In the genomic region with DNA sequence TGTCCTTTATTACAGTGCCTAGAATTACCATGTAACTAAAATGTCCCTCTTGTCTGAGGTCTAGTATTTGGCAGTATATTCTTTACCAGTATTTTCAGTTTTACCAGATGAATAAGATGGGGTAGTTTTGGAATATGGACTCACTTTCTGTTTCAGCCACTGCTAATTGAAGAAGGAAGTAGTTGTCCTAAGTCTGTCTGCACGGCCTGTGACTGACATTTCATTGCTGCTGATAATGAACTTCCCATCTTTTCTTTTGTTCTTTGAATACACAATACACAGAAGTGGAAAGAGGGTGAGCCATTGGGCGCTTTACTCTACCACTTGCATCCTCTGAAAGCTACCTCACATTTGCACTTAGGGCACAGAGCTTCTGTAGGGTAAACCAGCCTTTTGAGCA, we compare ENCODE assay signal across 26 mouse cellular contexts. TPM values are rescaled to one million over a fixed set of nuclear protein-coding genes. Genes with fewer than 3 reads are reported as not detected.
DNase-seq lines count a peak whose midpoint lies in the region; ATAC-seq and TF ChIP-seq lines count a peak whose summit lies in the region.
"Had no signal": no experiment of that assay in that cellular context is flagged by ENCODE, and none has a peak within 500 bp of the region (broad histone marks: within the 10 kb centered on the region; RNA-seq: fewer than 3 reads in every experiment).

No protein-coding gene starts in this region.

- no peaks in the 10 kb centered on the region for H3K79me2 ChIP-seq in heart, adult 2 months (replicated peaks; ENCODE audit: control insufficient read depth, insufficient read depth, low read length)

- intact Hi-C loops in heart, adult 2 months (cut with DNase I) = loop anchor here (2.0 kb wide), 1 partner anchor 19 kb away; no protein-coding TSS in a partner anchor

- no peak overlapping the region for H3K4me2 ChIP-seq in heart, embryonic 11.5 days
- H3K4me2 ChIP-seq in heart, embryonic 14.5 days (ENCODE audit: low read length) = no peak overlapping the region
- H3K4me2 ChIP-seq in heart, postnatal 0 days (ENCODE audit: low read depth, low read length) = no peak overlapping the region
- H3K4me2 ChIP-seq: embryonic facial prominence, embryonic 12.5 days; embryonic facial prominence, embryonic 15.5 days; hindbrain, embryonic 14.5 days had no signal

- no peaks in the 10 kb centered on the region for H3K9me3 ChIP-seq in heart, embryonic 11.5 days (replicated peaks; ENCODE audit: control insufficient read depth, low read length)
- no peaks in the 10 kb centered on the region for H3K9me3 ChIP-seq in heart, embryonic 14.5 days (ENCODE audit: control insufficient read depth, low read length)
- no peaks in the 10 kb centered on the region for H3K9me3 ChIP-seq in heart, postnatal 0 days (replicated peaks; ENCODE audit: control insufficient read depth, low read length)
- H3K9me3 ChIP-seq: embryonic facial prominence, embryonic 12.5 days; embryonic facial prominence, embryonic 15.5 days had no signal

- H3K27me3 ChIP-seq in heart, embryonic 11.5 days (ENCODE audit: control insufficient read depth, insufficient read depth, low read length) = no peaks in the 10 kb centered on the region
- no peaks in the 10 kb centered on the region for H3K27me3 ChIP-seq in heart, adult 2 months (ENCODE audit: control insufficient read depth, insufficient read depth, low read length)
- no peaks in the 10 kb centered on the region for H3K27me3 ChIP-seq in heart, embryonic 14.5 days (ENCODE audit: control insufficient read depth, insufficient read depth, low read length)
- no peaks in the 10 kb centered on the region for H3K27me3 ChIP-seq in heart, postnatal 0 days (ENCODE audit: control insufficient read depth, insufficient read depth, low read length)
- H3K27me3 ChIP-seq: embryonic facial prominence, embryonic 12.5 days; embryonic facial prominence, embryonic 15.5 days had no signal

- no peak for TF ChIP-seq CTCF in heart, adult 2 months (IDR thresholded peaks at IDR 0.05)
- no peak for TF ChIP-seq CTCF in heart, postnatal 0 days (IDR thresholded peaks at IDR 0.05; ENCODE audit: low read depth)

- DNase-seq in heart, adult 2 months = no peak
- no peak for DNase-seq in heart, adult 8-10 months (ENCODE audit: low spot score)
- no peak for DNase-seq in heart, postnatal 0 days (ENCODE audit: low spot score)
- DNase-seq in heart, adult 11 months = no peak
- DNase-seq: adrenal gland, adult 2 months; adrenal gland, postnatal 14 days; cerebellum, adult 11 months; cerebellum, adult 2 months; cerebellum, adult 9-11 months; cerebellum, postnatal 25 days; forebrain, postnatal 0 days; gastrocnemius, adult 2 months; gastrocnemius, postnatal 14 days; heart, adult 18-20 months; heart, postnatal 4 days; kidney, adult 18-20 months; kidney, adult 9 months had no signal

- WGBS in heart, embryonic 11.5 days (ENCODE audit: insufficient replicate concordance) = 70% methylated on average over 2 of the region's 2 CpGs
- 45% methylated on average over 2 of the region's 2 CpGs for WGBS in heart, adult 2 months
- WGBS in heart, embryonic 14.5 days = 60% methylated on average over 2 of the region's 2 CpGs
- WGBS in heart, postnatal 0 days = 65% methylated on average over 2 of the region's 2 CpGs

- no peak for TF ChIP-seq POLR2A in heart, adult 2 months (IDR thresholded peaks at IDR 0.05; ENCODE audit: insufficient read depth, low read depth, low read length)

- no peak for TF ChIP-seq EP300 in heart, adult 2 months (IDR thresholded peaks at IDR 0.05; ENCODE audit: insufficient read depth, low read depth, low read length)
- no peak for TF ChIP-seq EP300 in heart, postnatal 0 days (IDR thresholded peaks at IDR 0.05; ENCODE audit: low read depth)

- no peak overlapping the region for H3K4me3 ChIP-seq in heart, embryonic 11.5 days (ENCODE audit: low read depth, low read length)
- H3K4me3 ChIP-seq in heart, adult 2 months = no peak overlapping the region
- no peak overlapping the region for H3K4me3 ChIP-seq in heart, embryonic 14.5 days (ENCODE audit: control insufficient read depth in 1 of 2, insufficient read depth in 1 of 2, low read depth in 1 of 2, low read length in 2 of 2)
- H3K4me3 ChIP-seq in heart, postnatal 0 days (ENCODE audit: low read depth, low read length) = no peak overlapping the region
- H3K4me3 ChIP-seq: embryonic facial prominence, embryonic 12.5 days; embryonic facial prominence, embryonic 15.5 days; gastrocnemius, adult 2 months had no signal

- ATAC-seq in heart, embryonic 11.5 days (replicated peaks; ENCODE audit: insufficient number of reproducible peaks, low FRiP score, low TSS enrichment) = no peak
- no peak for ATAC-seq in heart, embryonic 14.5 days (ENCODE audit: insufficient number of reproducible peaks, insufficient read depth, low FRiP score, low read depth)
- no peak for ATAC-seq in heart, postnatal 0 days (ENCODE audit: insufficient read depth, low read depth)
- ATAC-seq: forebrain, embryonic 14.5 days; forebrain, postnatal 0 days; hindbrain, postnatal 0 days; inflammation-experienced regulatory T-cells, adult 6 months; intestine, embryonic 16.5 days had no signal

- no peak overlapping the region for H3K9ac ChIP-seq in heart, embryonic 11.5 days (ENCODE audit: low read depth, low read length)
- no peak overlapping the region for H3K9ac ChIP-seq in heart, adult 2 months (ENCODE audit: low read depth, low read length)
- H3K9ac ChIP-seq in heart, embryonic 14.5 days (ENCODE audit: low read length) = no peak overlapping the region
- H3K9ac ChIP-seq in heart, postnatal 0 days (replicated peaks; ENCODE audit: low read depth, low read length) = no peak overlapping the region
- H3K9ac ChIP-seq: embryonic facial prominence, embryonic 12.5 days; embryonic facial prominence, embryonic 15.5 days; forebrain, postnatal 0 days; hindbrain, embryonic 14.5 days had no signal

- H3K4me1 ChIP-seq in heart, embryonic 11.5 days (ENCODE audit: control insufficient read depth, insufficient read depth, low read length) = peaks cover 11% of the 10 kb centered on the region
- H3K4me1 ChIP-seq in heart, adult 2 months (ENCODE audit: control insufficient read depth, insufficient read depth, low read length) = peaks cover 5% of the 10 kb centered on the region
- H3K4me1 ChIP-seq in heart, embryonic 14.5 days (ENCODE audit: control insufficient read depth in 2 of 2, insufficient read depth in 2 of 2, low read length in 2 of 2) = peaks cover 16 to 42% of the 10 kb centered on the region in 2 experiments
- H3K4me1 ChIP-seq in heart, postnatal 0 days (ENCODE audit: control insufficient read depth, insufficient read depth) = peaks cover 34% of the 10 kb centered on the region
- H3K4me1 ChIP-seq: embryonic facial prominence, embryonic 12.5 days; embryonic facial prominence, embryonic 15.5 days had no signal

- peak overlapping the region; percentile 90; the same call in 1 of the 2 replicates for H3K27ac ChIP-seq in heart, embryonic 11.5 days (ENCODE audit: low read depth, low read length)
- no peak overlapping the region for H3K27ac ChIP-seq in heart, adult 2 months
- peak overlapping the region; percentile 46 to 98 for H3K27ac ChIP-seq in heart, embryonic 14.5 days (replicated peaks in 1 of 2; ENCODE audit: control insufficient read depth in 1 of 2, insufficient read depth in 1 of 2, low read depth in 2 of 2, low read length in 2 of 2)
- H3K27ac ChIP-seq in heart, postnatal 0 days (ENCODE audit: low read depth) = peak overlapping the region; percentile 96
- H3K27ac ChIP-seq: embryonic facial prominence, embryonic 12.5 days; embryonic facial prominence, embryonic 15.5 days; gastrocnemius, adult 2 months; hindbrain, embryonic 14.5 days; hindbrain, postnatal 0 days had no signal

- no peaks in the 10 kb centered on the region for H3K36me3 ChIP-seq in heart, embryonic 11.5 days (ENCODE audit: control insufficient read depth, insufficient read depth, low read length)
- H3K36me3 ChIP-seq in heart, adult 2 months (ENCODE audit: control insufficient read depth, insufficient read depth, low read length) = 0 out of 2 replicates have a peak, but pooled peaks cover 4% of the 10 kb centered on the region
- peaks cover 10% of the 10 kb centered on the region for H3K36me3 ChIP-seq in heart, embryonic 14.5 days (ENCODE audit: control insufficient read depth, insufficient read depth, low read length)
- peaks cover 5% of the 10 kb centered on the region; the same call in 1 of the 2 replicates for H3K36me3 ChIP-seq in heart, postnatal 0 days (replicated peaks; ENCODE audit: control insufficient read depth, insufficient read depth, low read length)

RNA-seq across cellular contexts. Expression of a gene that starts 14.6 kb away (rescaled TPM):
- 21.5 and 25.7 TPM in 2 replicates for polyA plus RNA-seq in heart, embryonic 11.5 days (2014; fragmentation: Nextera tagmentation; extraction: Ambion mirVana)
- total RNA-seq in heart, adult 2 months (2021) = 10 to 100 TPM; 46.9 to 49.8 TPM
- 24.2 and 42.5 TPM in 2 replicates for polyA plus RNA-seq in heart, adult 2 months (2012; rRNA removed)
- polyA plus RNA-seq in heart, embryonic 14.5 days (2014; fragmentation: Nextera tagmentation; extraction: Ambion mirVana) = 67.0 and 78.5 TPM in 2 replicates
- total RNA-seq in heart, adult 8-10 months (2022) = 10 to 100 TPM; 51.6 to 63.6 (median 58.9) TPM
- 144 and 168 TPM in 2 replicates for total RNA-seq in heart, postnatal 0 days (2014; rRNA removed; ENCODE audit: low replicate concordance)
- polyA plus RNA-seq in heart, postnatal 0 days (2015; fragmentation: Nextera tagmentation; extraction: Ambion mirVana) = 61.8 and 63.8 TPM in 2 replicates
